Mouse (Mus musculus): ENCODE results near the gene Dcaf15.
A peak's percentile ranks its signal among the peaks of the same experiment; 100 is the strongest.

The Dcaf15 gene

GRCm38 (mm10) chr8:84066291-84066930 lies 38.2 kb downstream of the Dcaf15 start, which contains the start of gene Rfx1:
Gene Rfx1, plus strand, starts transcription at chr8:84066834.
- DNase-seq (ENCODE audit: low spot score in 2 of 2): peak; percentile 96 to 98

GRCm38 (mm10) chr8:84065457-84066072 lies 39.0 kb downstream of the Dcaf15 start:
- no peak for DNase-seq (ENCODE audit: low spot score in 2 of 2)

GRCm38 (mm10) chr8:84065037-84065436 lies 39.5 kb downstream of the Dcaf15 start, which contains the start of gene Gm10643:
Gene Gm10643, minus strand, starts transcription at chr8:84065137.
- DNase-seq (ENCODE audit: low spot score in 2 of 2): no peak

GRCm38 (mm10) chr8:84063861-84064610 lies 40.5 kb downstream of the Dcaf15 start:
- peak; percentile 26 to 59 for DNase-seq (ENCODE audit: low spot score in 2 of 2)

- DNase-seq (ENCODE audit: low spot score in 2 of 2): no peak
Observed at GRCm38 (mm10) chr8:84060245-84060644, 44.3 kb downstream of the Dcaf15 start.

- no peak for DNase-seq (ENCODE audit: low spot score in 2 of 2)
Observed at GRCm38 (mm10) chr8:84059226-84059625, 45.3 kb downstream of the Dcaf15 start.

- no peak for DNase-seq (ENCODE audit: low spot score in 2 of 2)
Observed at GRCm38 (mm10) chr8:84057827-84058226, 46.7 kb downstream of the Dcaf15 start.

GRCm38 (mm10) chr8:84053229-84053628 lies 51.3 kb downstream of the Dcaf15 start:
- no peak for DNase-seq (ENCODE audit: low spot score in 2 of 2)

- DNase-seq (ENCODE audit: low spot score in 2 of 2): no peak
Observed at GRCm38 (mm10) chr8:84052746-84053145, 51.8 kb downstream of the Dcaf15 start.

GRCm38 (mm10) chr8:84048171-84048570 lies 56.4 kb downstream of the Dcaf15 start:
- no peak for DNase-seq (ENCODE audit: low spot score in 2 of 2)

Data from spleen, postnatal 14 days (tissue).